In genomic region chr3:50443942-50444341, GRCm38 (mm10) we compare ENCODE assay signal across 8 mouse cellular contexts. TPM values are rescaled to one million over a fixed set of nuclear protein-coding genes. Genes with fewer than 3 reads are reported as not detected.
A peak's percentile ranks its signal among the peaks of the same experiment; 100 is the strongest.
DNase-seq lines count a peak whose midpoint lies in the region; ATAC-seq and TF ChIP-seq lines count a peak whose summit lies in the region.

No protein-coding gene starts in this region.

- TF ChIP-seq POLR2A in cortical plate, adult 2 months (IDR thresholded peaks at IDR 0.05; ENCODE audit: extremely low read depth, insufficient read depth, low read length): no peak

- H3K27me3 ChIP-seq in kidney, embryonic 15.5 days: no peaks in the 10 kb centered on the region
- no peaks in the 10 kb centered on the region for H3K27me3 ChIP-seq in intestine, embryonic 15.5 days (replicated peaks)

- H3K36me3 ChIP-seq in kidney, embryonic 15.5 days: no peaks in the 10 kb centered on the region
- no peaks in the 10 kb centered on the region for H3K36me3 ChIP-seq in intestine, embryonic 15.5 days

- 0 out of 2 replicates have a peak, but pooled peaks have one; percentile 17 for ATAC-seq in kidney, embryonic 15.5 days (replicated peaks; ENCODE audit: low FRiP score)
- peak; percentile 61 for ATAC-seq in intestine, embryonic 15.5 days
- ATAC-seq in monocyte, adult 5-6 weeks (replicated peaks; ENCODE audit: insufficient number of reproducible peaks, low FRiP score, low TSS enrichment, poor library complexity, severe bottlenecking): 0 out of 2 replicates have a peak, but pooled peaks have one; percentile 16

- no peaks in the 10 kb centered on the region for H3K9me3 ChIP-seq in kidney, embryonic 15.5 days (replicated peaks)
- H3K9me3 ChIP-seq in intestine, embryonic 15.5 days: no peaks in the 10 kb centered on the region

- WGBS in kidney, embryonic 15.5 days: 23% methylated on average over 9 of the region's 9 CpGs
- WGBS in intestine, embryonic 15.5 days: 13% methylated on average over 9 of the region's 9 CpGs

- H3K4me3 ChIP-seq in kidney, embryonic 15.5 days (replicated peaks): peak overlapping the region; percentile 39
- H3K4me3 ChIP-seq in cortical plate, adult 2 months (ENCODE audit: insufficient read depth, low read length): peak overlapping the region; percentile 27; the same call in 1 of the 2 replicates
- peak overlapping the region; percentile 29 for H3K4me3 ChIP-seq in intestine, embryonic 15.5 days (replicated peaks)

- DNase-seq in kidney, postnatal 10 days: no peak
- DNase-seq in adrenal gland, postnatal 36 days: no peak
- no peak for DNase-seq in cerebellum, postnatal 4 days (ENCODE audit: low spot score in 2 of 2)
- DNase-seq in gastrocnemius, adult 18-20 months (ENCODE audit: low spot score): no peak

- H3K4me2 ChIP-seq in kidney, embryonic 15.5 days: peak overlapping the region; percentile 65
- H3K4me2 ChIP-seq in intestine, embryonic 15.5 days (replicated peaks): peak overlapping the region; percentile 79

- H3K27ac ChIP-seq in kidney, embryonic 15.5 days: no peak overlapping the region
- H3K27ac ChIP-seq in cortical plate, adult 2 months (ENCODE audit: insufficient read depth, low read length): no peak overlapping the region
- no peak overlapping the region for H3K27ac ChIP-seq in intestine, embryonic 15.5 days

- 0 out of 2 replicates have a peak, but pooled peaks cover 7% of the 10 kb centered on the region for H3K4me1 ChIP-seq in kidney, embryonic 15.5 days
- no peaks in the 10 kb centered on the region for H3K4me1 ChIP-seq in cortical plate, adult 2 months (ENCODE audit: control insufficient read depth, insufficient read depth, low read length)
- peaks cover 2% of the 10 kb centered on the region; the same call in 1 of the 2 replicates for H3K4me1 ChIP-seq in intestine, embryonic 15.5 days (replicated peaks)

- H3K9ac ChIP-seq in kidney, embryonic 15.5 days: no peak overlapping the region
- peak overlapping the region; percentile 15; the same call in 1 of the 2 replicates for H3K9ac ChIP-seq in intestine, embryonic 15.5 days

- TF ChIP-seq CTCF in cortical plate, adult 2 months (IDR thresholded peaks at IDR 0.05; ENCODE audit: extremely low read depth, insufficient read depth, low read length): no peak

RNA-seq across cellular contexts. Expression of gene Slc7a11, which starts 0.5 kb away (rescaled TPM):
- 0.19 and 0.29 TPM in 2 replicates for polyA plus RNA-seq in kidney, embryonic 15.5 days (2015; fragmentation: Nextera tagmentation; extraction: Ambion mirVana)
- polyA plus RNA-seq in cortical plate, adult 2 months (2012; rRNA removed): 15.0 and 18.1 TPM in 2 replicates
- 0.14 and 0.27 TPM in 2 replicates for polyA plus RNA-seq in intestine, embryonic 15.5 days (2015; fragmentation: Nextera tagmentation; extraction: Ambion mirVana)
- 6.0 to 12.4 TPM (median 9.0 TPM) in 3 replicates for total RNA-seq in monocyte, adult 5-6 weeks (2017)
- under 1 TPM; 0.76 to 0.86 TPM for total RNA-seq in adrenal gland, postnatal 36 days (2021)
- under 1 TPM in 1 of 2 experiments, not detected in 1; 0.05 TPM for total RNA-seq in gastrocnemius, adult 18-20 months (2021)
